Mouse (Mus musculus): ENCODE results near the gene Srpk3. TPM values are rescaled to one million over a fixed set of nuclear protein-coding genes. Genes with fewer than 3 reads are reported as not detected.
"Not testable (repeated sequence)": the region's sequence is repeated elsewhere in the genome, so short reads cannot be mapped to it uniquely, and the experiment has no call there.

Gene Srpk3
- 10 to 100 TPM in 1 of 2 experiments, 1 to 10 TPM in 1; 4.9 to 10.1 TPM for total RNA-seq (2021)
- long read RNA-seq, experiment 1, partial matches to known transcripts, result 1 of 8 reads
- long read RNA-seq, experiment 1, other reads (novel, unspliced or antisense), result 6 of 8 reads
- long read RNA-seq, experiment 2, partial matches to known transcripts, result 0 of 4 reads
- long read RNA-seq, experiment 2, other reads (novel, unspliced or antisense), result 0 of 4 reads

DNA sequence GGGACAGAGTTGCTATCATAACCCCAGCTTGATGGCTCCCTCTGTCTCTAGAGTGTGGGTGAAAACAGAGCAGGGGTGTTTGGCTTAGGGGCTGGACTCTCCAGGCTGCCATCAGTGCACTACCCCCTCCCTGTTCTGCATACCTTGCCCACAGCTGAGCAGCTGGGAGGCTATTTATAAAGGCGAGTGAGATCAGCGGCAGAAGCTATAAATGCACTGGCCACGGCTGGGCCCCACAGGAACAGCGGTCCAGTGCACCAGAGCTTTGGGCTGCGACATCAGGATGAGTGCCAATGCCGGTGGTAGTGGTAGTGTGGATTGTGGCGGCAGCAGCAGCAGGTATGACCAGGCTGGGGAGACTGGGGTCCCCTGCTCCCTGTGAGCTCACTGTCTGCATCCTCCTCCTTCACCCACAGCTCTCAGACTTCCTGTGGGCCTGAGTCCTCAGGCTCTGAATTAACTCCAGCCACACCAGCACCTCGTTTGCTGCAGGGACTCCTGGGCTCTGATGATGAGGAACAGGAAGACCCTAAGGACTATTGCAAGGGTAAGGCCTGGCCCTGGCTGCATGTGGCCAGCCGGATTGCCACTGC lies at the start of gene Srpk3:
Gene Srpk3, plus strand, starts transcription at position 238 of the 593 bp plus-strand sequence.
- peak in 1 of 2 experiments; percentile 47 for DNase-seq (ENCODE audit: low spot score in 2 of 2)

DNA sequence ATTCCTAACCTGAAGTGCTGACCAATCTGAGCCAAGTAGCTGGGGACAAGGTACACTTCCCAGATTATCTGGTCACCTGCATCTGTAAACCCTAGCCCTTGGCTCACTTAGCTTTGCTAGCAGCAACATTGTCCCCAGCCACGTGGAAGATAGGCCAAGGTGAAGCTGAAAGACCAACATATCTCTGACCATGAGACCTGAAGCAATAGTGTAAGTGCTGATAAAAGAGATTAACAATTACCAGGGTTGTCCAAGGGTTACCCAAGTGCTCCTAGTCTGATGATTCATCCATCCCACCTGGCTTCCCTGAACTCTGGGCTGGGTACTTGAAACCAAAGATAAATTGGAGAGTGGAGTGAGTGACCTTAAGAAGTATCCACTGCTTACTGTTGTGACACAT lies 43.3 kb upstream of the Srpk3 start:
- DNase-seq (ENCODE audit: low spot score in 2 of 2), result no peak

DNA sequence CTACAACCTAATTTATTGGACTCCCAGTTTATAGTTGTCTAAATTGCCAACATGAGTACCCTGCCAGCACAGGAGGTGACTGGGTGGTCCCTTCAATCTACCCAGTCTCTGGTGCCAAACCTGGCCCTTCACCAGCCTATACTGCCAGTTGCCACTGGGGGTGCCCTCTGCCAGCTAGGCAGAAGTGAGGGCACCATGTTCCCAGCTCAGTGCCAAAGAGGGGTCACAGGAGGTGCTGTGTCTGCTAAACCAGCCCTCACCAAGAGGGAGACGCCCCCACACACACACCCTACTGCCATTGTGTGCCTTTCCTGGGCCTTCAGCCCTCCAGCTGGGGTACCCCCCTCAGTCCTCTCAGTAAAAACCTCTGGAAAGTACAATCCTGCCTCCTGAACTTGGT lies 36.0 kb upstream of the Srpk3 start:
- DNase-seq (ENCODE audit: low spot score in 2 of 2), result no peak

DNA sequence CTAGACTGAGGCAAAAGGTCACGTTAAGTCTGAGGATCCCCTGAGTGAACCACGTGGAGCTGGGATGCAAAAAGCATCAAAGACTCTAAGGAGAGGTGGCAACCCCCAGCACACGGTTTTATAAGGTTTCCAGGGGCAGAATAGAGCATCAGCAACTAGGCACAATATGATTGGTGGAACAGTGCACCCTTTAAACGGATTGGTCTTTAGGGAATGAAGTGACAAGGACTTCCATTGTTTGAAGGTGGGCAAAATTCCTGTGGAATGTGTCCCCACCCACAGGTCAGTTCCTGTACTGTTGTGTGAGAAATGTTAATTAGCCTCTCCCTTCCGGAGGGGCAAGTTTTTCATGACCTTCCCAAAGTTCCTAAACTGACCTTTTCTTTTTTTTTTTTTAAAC lies 35.1 kb upstream of the Srpk3 start:
- DNase-seq (ENCODE audit: low spot score in 2 of 2), result no peak

DNA sequence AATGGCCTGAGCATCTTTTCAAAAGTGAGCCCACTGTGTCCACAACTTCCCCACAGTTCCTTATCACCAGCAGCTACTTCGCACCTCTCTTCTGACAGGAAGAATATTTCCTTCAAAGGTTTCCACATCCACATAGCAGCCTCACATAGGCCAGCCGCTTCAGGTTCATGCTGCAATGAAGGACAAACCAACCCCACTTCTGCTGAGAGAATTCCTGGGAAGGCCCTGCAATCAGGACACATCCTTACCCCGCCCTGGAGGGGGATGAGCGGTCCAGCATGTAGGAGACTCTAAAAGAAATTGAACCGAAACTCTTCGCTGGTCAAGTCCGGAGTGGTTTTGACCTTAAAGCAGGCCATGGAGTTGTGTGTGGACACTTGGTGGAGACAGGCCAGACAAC lies 34.4 kb upstream of the Srpk3 start:
- DNase-seq (ENCODE audit: low spot score in 2 of 2), result not testable (repeated sequence)

DNA sequence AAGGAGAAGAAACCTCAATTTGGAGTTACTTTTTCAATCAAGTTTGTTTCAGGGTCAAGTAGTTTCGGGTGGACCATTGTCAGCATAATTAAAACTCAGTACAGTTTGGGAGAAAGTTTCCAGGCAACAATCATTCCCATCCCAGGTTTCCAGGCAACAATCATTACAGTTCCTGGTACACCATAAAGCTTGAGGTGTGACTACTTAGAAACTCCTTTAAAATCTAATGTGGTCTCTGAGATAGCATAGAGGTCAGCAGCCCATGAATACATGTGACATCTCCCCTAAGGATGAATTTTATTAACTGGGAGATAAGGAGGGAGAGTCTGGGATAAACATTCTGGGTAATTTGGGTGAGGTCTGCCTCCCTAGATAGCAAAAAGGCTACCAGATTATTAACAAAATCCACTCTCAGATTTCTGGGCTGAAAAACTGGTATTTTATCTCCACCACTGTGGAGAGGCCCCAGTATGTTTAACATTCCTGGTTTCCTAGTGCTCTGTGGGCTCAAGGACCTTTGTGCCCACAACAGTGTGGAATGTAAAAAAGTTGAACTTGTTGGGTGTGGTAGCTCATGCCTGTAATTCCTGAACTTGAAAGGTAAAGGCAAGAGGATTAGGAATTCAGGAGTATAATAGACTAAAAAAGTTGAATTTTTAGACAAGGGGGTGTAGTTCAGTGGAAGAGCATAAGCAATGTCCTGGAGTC lies 29.3 kb upstream of the Srpk3 start:
- DNase-seq (ENCODE audit: low spot score in 2 of 2), result no peak

DNA sequence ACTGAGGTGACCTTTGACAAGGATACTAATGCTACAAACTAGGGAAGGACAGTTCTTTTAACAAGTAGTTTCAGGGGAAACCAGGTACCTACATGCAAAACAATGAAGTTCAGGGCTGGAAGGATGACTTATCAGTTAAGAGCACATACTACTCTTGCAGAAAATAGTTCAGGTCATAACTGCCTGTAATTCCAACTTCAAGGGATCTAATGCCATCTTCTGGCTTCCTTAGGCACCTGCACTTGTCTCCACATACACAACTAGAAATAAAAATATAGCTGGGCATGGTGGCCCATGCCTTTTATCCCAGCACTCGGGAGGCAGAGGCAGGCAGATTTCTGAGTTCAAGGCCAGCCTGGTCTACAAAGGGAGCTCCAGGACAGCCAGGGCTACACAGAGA lies 25.2 kb upstream of the Srpk3 start:
- DNase-seq (ENCODE audit: low spot score in 2 of 2), result no peak

DNA sequence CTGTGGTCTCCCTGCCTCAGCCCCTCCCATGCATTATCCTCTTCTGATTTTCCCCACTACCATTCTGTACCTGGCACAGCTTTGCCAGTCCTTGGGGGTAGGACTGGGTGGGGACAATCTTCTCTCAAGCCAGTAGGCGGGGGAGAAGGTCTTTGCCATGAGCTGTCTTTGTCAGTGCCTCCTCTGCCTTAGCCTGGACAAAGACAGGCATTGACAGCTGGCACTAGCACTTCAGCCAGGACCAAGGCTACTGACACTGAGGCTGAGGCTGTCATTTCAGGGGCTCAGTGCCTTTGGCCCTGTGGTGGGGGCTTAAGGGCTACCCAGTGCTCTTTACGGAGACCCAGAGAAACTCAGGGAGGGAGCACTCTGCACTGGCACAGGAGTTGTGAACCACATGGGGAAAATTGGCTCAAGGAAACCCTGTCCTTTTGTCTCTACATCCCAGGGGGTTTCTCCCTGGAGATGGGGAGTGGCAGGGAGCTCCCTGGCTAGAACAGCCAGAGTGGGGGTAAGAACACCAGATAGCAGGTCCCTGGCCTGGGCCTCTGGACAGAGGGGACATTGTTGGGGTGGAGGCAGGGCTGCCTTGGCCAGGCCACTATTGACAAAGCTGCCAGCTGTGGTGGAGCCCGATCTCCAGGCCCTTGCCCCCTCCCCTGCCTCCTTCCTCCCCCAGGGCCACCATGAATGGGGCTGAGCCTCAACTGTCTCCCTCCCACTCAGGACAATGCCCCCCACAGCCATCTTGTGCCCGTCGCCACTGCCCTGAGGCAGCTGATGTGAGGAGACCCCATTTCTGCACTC lies 17.7 kb upstream of the Srpk3 start, which contains the start of gene Plxnb3:
Gene Plxnb3, plus strand, starts transcription at position 757 of the 807 bp plus-strand sequence.
- DNase-seq (ENCODE audit: low spot score in 2 of 2), result no peak

DNA sequence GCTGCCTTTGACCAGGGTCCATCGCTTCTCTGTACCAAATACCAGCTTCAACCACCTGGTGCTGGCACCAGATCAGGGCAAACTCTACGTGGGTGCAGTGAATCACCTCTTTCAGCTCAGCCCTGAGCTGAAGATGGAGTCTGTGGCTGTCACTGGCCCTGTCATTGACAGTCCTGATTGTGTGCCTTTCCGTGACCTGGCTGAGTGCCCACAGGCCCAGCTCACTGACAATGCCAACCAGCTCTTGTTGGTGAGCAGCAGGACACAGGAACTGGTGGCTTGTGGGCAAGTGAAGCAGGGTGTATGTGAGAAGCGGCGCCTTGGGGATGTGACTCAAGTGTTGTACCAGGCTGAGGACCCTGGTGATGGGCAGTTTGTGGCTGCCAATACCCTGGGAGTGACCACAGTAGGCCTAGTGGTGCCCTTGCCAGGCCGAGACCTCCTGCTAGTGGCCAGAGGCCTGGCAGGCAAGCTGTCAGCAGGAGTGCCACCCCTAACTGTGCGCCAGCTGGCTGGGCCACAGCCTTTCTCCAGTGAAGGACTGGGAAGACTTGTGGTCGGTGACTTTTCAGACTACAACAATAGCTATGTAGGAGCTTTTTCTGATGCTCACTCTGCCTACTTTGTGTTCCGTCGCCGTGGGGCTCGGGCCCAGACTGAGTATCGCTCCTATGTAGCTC lies 15.5 kb upstream of the Srpk3 start:
- DNase-seq (ENCODE audit: low spot score in 2 of 2), result peak in 1 of 2 experiments; percentile 25

DNA sequence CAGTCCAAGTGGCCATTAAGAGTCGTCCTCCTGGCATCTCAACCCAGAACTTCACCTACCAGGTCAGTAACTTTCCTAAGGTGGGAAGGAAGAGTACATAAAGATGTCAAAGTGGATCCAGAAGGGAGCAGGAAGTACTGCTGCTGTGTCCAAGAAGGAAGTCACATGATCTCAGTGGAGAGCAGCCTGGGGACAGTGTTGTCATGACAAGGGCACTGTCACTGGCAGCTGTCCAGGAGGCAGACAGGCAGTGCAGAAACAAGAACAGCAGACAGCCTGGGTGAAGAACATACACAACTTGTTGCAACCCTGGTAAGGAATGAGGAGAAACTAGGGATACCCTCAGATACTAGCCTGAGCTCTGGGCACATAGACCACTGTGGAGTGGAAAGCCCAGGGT lies 8.9 kb upstream of the Srpk3 start:
- DNase-seq (ENCODE audit: low spot score in 2 of 2), result no peak

DNA sequence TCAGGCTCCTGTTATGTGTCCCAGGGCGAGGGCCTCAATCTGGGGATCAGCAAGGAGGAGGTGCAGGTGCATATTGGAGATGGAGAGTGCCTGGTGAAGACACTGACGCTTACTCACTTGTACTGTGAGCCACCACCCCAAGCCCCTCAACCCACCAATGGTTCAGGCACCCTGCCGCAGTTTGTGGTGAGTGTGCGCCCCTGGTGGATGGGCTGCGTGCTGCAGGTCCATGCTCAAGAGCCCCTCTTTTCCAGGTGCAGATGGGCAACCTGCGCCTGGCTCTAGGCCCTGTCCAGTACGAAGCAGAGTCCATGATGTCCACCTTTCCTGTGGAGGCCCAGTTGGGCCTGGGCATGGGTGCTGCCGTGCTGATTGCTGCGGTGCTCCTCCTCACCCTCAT lies 6.9 kb upstream of the Srpk3 start:
- no peak for DNase-seq (ENCODE audit: low spot score in 2 of 2)

DNA sequence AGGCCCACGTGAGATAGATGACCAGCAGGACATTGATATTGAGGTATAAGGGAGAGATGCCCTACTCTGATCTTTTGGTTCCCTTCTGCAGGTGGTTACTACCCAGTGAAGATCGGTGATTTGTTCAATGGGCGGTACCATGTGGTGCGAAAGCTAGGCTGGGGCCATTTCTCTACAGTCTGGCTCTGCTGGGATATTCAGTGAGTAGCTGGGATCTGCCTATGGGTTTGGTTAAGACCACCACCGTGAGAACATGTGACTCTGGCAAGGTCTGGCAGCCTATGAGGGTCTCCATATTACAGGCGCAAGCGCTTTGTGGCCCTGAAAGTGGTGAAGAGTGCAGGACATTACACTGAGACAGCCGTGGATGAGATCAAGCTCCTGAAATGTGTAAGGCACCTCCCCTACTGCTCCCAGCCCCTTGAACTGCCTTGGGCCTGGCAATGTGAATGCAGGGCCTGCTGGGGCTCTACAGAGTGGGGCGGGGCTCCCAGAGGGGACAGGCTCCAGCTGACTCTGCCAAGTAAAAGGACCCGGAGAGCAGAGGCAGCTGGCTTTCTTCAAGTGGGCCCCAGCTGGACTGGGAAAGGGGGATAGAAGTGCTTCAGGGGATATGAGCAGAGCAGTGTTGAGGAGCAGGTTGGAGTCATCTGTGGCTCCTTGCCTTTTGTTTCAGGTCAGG lies 738 bp downstream of the Srpk3 start:
- DNase-seq (ENCODE audit: low spot score in 2 of 2), result no peak

DNA sequence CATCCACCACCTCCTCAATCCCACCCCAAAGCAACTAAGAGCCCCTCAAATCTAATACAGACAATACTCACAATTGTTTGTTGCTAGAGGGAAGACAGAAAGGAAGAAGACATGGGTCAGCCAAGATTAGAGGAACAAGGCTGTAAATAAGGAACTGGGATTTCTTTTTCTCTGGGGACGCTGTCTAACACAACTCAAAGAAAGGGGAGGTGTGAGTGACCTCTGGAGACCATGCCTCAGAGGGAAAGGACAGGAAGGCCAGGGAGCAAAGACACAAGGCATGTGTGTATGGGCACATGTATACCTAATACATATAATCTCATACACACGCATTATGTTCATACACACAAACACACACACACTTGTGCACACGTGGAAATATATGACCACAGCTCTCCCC lies 8.0 kb downstream of the Srpk3 start:
- DNase-seq (ENCODE audit: low spot score in 2 of 2), result no peak

DNA sequence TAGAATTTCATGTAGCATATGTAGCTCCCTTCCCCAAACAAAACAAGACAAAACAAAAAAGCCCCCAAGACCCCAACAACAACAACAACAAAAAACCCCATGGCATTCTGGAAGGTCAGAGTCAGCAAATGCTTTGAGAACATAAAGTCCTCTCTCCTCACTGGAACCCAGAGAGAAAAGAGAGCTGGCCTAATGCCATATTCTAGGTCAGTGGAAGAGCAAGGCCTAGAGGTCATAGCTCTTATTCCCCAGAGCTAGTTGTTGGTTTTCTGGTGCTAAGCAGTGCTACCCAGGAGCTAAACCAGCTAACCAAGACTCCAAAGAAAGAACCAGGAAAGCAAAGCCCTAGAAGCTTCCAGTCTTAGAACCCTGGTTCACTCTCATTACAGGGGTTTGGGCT lies 11.5 kb downstream of the Srpk3 start:
- no peak for DNase-seq (ENCODE audit: low spot score in 2 of 2)

DNA sequence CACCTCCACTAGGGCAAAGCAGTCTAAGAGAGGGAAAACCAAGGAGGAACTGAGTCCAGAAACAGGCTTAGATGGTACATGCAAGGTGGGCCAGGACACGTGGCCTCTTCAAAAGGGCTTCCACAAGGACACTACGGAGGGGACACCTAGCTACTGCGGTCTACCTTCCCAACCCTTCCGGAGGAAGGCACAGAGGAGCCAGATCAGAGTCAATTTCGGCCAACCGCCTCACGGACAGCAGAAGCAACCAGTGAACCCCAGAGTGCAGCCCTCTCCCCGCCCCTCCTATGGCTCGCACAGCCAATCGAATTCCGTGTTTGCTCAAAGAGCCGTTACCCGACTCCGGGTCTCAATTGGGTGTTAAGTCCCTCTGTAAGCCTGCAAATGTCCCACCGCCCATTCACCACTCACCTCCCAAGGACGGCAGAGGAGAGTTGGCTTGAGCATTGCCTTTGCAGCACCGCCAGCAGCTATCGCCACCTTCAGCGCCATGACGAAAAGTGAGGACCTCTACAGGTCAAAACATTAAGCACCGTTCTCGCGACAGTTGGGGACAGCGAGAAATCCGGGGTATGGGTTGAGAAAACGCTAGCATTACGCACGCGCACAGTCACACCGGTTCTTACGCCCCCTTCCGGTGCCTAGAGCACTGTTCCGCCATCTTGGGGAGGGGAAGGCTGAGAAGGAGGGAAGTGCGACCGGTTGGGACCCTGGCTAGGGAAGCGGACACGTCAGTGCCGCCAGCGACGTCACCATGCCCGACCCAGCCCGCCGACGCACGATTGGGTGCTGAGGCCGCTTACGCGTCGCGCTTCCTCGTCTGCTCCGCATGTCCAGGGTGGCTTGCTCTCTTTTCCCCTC lies 12.4 kb downstream of the Srpk3 start, which contains the start of the genes Idh3g and Ssr4:
Gene Idh3g, minus strand, starts transcription at position 534 of the 861 bp plus-strand sequence.
Gene Ssr4, plus strand, starts transcription at position 665 of the 861 bp plus-strand sequence.
- peak; percentile 83 to 91 for DNase-seq (ENCODE audit: low spot score in 2 of 2)

DNA sequence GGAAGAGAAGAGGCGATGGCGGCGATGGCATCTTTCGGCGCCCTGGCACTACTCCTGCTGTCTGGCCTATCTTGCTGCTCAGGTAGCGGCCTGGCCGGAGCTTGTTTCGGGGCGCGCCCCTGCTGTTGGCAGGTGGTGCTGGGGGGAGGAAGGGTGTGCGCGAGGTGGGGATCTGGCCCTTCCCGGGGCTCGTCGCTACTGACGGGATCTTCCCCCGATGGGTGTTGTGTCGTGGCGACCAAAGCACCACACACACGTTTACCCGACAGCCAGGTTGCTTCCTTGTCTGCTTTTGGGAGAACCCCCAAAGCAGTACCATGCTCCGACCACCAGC lies 13.0 kb downstream of the Srpk3 start:
- DNase-seq (ENCODE audit: low spot score in 2 of 2), result no peak

DNA sequence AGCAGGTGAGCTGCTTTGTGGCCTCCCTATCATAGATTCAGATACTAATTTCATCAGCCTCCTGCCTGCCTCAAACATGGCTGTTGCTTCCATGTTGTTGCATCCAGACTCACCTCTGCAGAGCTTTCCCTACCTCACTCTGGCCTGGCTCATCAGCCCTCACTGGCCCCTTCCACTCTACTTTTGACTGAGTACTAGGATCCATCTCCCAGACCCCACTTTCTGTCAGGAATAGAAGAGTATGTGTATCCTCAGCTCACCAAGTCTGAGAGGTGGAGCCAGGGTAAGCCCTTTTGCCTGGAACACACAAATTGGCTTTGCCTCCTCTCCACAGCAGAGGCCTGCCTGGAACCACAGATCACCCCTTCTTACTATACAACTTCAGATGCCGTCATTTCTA lies 14.3 kb downstream of the Srpk3 start:
- no peak for DNase-seq (ENCODE audit: low spot score in 2 of 2)

DNA sequence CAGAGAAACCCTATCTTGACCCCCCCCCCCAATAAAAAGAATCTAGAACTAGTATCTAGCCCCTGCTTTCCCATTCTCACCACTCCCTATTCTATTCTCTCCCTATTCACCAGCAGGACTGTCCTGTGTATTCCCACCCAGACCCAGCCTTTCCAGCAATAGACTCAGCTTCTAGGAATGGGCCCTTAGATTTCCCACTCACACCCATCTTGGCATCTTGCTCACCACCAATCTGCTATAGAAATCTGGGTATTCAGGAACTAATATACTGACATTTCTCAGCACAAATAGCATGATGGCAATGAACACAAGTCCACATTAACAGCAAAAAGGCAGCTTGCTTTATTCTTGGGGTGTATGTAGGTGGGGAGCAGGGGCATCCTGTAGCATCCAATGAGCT lies 18.8 kb downstream of the Srpk3 start:
- DNase-seq (ENCODE audit: low spot score in 2 of 2), result no peak

DNA sequence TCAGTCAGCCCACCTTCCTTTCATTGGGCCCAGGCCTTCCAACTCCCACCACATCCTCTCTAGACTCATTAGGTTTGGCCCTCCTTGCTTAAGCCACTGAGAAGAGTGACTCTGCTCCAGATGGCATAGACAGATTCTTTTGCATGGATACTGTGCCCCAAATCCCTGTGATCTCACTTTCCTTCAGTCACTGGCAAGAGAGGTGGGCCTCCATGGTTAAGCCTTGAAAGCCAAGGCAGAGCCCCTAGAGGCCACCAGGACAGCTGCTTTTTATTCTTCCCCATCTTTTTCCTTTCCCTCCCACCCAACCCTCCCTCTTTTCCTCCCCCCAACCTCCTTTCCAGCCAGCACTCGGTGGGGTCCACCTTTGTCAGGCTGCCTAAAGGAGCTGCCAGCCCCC lies 19.3 kb downstream of the Srpk3 start:
- DNase-seq (ENCODE audit: low spot score in 2 of 2), result no peak

DNA sequence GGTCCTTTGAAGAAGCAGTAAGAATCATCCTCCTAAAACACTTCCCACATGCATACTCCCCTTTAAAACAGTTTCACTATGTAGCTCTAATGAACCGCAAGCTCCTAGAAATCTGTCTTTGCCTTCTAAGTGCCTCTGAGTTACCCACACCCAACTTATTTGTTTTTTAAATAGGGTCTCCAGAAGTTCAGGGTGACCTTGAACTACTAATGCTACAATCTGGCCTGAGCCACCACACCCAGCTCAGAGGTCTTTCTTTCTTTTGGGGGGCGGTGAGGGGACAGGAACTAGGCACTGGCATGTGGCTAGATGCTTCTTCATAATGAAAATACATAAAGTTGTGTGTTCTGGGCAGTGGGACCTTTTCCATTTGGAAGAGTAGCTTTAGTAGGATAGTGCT lies 23.3 kb downstream of the Srpk3 start:
- DNase-seq (ENCODE audit: low spot score in 2 of 2), result no peak

Data from left cerebral cortex, adult 18-20 months (tissue).